Mouse (Mus musculus): ENCODE data around the gene D10Wsu102e. TPM values are rescaled to one million over a fixed set of nuclear protein-coding genes. Genes with fewer than 3 reads are reported as not detected.
"Not testable (repeated sequence)": the region's sequence is repeated elsewhere in the genome, so short reads cannot be mapped to it uniquely, and the experiment has no call there.

D10Wsu102e gene
- polyA plus RNA-seq, 1 experiment = 2.4 TPM

DNA sequence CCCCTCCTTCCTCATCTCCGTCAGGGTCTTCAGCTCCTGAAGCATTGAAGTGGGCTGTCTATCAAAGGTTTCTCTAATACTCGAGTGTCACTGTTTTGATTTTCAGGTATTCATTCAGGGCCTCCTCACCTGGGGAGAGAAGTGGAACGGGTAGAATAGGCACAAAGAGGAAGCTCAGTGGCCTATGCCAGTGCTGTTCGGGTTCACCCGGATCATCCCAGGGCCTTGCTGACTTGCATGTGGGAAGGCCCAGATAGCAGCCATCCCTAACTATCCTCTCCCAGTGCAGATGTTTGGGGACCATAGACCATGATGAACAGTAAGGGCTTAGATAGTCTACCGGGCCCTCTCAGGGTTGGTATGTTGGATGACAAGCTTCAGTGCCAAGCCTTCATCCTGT is 130.5 kb downstream of the D10Wsu102e start:
- WGBS = 85% methylated on average over 6 of the region's 6 CpGs
- no peaks in the 10 kb centered on the region for H3K4me1 ChIP-seq (ENCODE audit: control insufficient read depth, insufficient read depth, low read length)
- TF ChIP-seq POLR2A (IDR thresholded peaks at IDR 0.05; ENCODE audit: insufficient read depth, low read depth, low read length) (no peak), CTCF (IDR thresholded peaks at IDR 0.05; ENCODE audit: insufficient read depth, low read depth, low read length) (no peak)
- no peak overlapping the region for H3K4me3 ChIP-seq (ENCODE audit: insufficient read depth, low read depth, low read length)
- no peak overlapping the region for H3K27ac ChIP-seq (ENCODE audit: insufficient read depth, low read depth, low read length)

DNA sequence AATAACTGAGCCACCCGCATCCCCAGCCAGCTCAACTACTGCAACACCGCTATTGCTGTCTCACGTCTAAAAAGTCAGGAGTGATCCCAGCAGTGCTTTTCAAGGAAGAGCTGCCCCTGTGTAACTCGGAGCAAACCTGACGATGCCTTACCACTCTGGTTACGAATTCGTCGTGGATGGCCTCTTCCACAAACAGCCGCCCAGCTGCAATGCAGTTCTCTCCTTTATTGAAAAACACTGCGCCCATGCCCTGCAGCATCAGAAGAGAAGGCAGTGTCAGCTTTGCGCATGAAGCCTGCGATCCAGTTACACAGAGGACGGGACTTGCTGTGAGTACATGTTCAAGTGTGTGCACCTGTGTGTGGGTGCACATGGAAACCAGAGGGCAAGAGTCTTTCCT is 137.3 kb downstream of the D10Wsu102e start:
- H3K27ac ChIP-seq (ENCODE audit: insufficient read depth, low read depth, low read length) = no peak overlapping the region
- TF ChIP-seq CTCF (IDR thresholded peaks at IDR 0.05; ENCODE audit: insufficient read depth, low read depth, low read length) = no peak
- no peak for TF ChIP-seq POLR2A (IDR thresholded peaks at IDR 0.05; ENCODE audit: insufficient read depth, low read depth, low read length)
- no peaks in the 10 kb centered on the region for H3K4me1 ChIP-seq (ENCODE audit: control insufficient read depth, insufficient read depth, low read length)
- no peak overlapping the region for H3K4me3 ChIP-seq (ENCODE audit: insufficient read depth, low read depth, low read length)
- WGBS = 94% methylated on average over 13 of the region's 13 CpGs

DNA sequence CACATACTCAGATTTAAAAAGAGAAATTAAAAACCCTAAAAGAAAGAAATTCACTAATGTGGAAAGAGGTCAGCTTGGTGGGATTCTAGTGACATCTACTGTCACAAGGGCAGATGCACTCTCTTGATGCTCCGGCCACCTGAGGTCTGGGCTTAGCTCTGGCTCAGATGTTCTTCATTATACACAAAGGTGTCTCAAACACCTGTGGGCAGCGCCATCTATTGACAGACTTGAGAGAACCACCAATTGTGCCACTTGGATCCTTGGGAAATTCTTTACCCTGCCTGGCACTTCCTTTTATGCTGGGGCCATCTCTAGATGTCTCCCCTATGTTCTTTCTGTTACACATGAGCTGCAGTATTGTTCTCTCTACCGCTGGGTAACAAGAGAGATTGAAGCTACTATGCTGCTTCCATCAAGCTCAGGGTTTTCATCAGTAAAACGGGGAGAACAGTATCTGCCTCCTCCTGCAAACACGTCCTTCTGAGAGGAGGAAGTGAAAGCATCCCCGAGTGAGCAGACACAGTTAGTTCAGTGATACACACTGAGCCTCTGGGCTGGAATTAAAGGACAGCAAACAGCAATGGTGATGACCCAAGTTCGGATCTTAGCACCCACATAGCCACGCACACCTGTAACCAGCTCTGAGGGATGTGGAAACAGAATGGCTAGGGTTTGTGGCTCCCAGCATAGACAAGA is 149.1 kb downstream of the D10Wsu102e start:
- H3K27ac ChIP-seq (ENCODE audit: insufficient read depth, low read depth, low read length) = no peak overlapping the region
- TF ChIP-seq POLR2A (IDR thresholded peaks at IDR 0.05; ENCODE audit: insufficient read depth, low read depth, low read length) (no peak), CTCF (IDR thresholded peaks at IDR 0.05; ENCODE audit: insufficient read depth, low read depth, low read length) (no peak)
- H3K4me1 ChIP-seq (ENCODE audit: control insufficient read depth, insufficient read depth, low read length) = no peaks in the 10 kb centered on the region
- H3K4me3 ChIP-seq (ENCODE audit: insufficient read depth, low read depth, low read length) = no peak overlapping the region
- WGBS = 68% methylated on average over 8 of the region's 8 CpGs

DNA sequence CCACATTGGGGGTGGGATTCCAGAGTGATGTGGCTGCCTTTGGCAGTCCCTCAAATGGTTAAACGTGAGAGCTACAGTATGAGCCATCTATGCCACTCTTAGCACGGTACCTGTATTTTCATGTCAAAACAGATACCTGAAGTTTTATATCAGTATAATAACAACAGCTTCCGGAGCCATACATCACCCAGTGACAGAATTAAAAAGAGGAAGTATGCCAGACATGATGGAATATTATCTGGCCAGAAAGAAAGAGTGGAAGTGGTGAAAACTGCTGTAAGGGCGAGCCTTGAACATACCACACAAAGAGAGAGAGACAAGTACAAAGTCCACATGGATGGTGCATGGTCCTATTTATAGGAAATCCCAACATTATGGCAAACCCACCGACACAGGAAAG is 151.3 kb downstream of the D10Wsu102e start:
- H3K4me3 ChIP-seq (ENCODE audit: insufficient read depth, low read depth, low read length) = no peak overlapping the region
- H3K27ac ChIP-seq (ENCODE audit: insufficient read depth, low read depth, low read length) = no peak overlapping the region
- H3K4me1 ChIP-seq (ENCODE audit: control insufficient read depth, insufficient read depth, low read length) = no peaks in the 10 kb centered on the region
- WGBS = 76% methylated on average over 5 of the region's 5 CpGs
- TF ChIP-seq POLR2A (IDR thresholded peaks at IDR 0.05; ENCODE audit: insufficient read depth, low read depth, low read length) (no peak), CTCF (IDR thresholded peaks at IDR 0.05; ENCODE audit: insufficient read depth, low read depth, low read length) (no peak)

DNA sequence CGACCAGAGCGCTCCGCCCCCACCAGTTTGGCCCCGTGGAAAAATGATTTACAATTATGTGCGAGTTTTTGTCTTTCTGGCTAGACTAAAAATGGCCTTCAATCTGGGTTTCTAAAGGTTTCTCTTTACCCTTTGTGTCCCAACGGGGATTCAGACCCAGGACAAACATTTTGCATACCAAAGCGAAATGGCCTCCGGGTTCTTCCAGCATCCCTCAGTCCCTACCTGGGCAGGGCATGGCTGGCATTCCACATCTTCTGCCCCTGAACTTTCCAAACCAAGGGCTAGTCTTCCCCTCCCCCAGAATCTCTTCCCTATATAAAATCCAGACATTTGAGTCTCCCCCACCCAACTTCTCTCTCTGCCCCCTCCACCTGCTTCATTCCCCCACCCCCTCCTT is 153.7 kb downstream of the D10Wsu102e start:
- no peak overlapping the region for H3K27ac ChIP-seq (ENCODE audit: insufficient read depth, low read depth, low read length)
- no peaks in the 10 kb centered on the region for H3K4me1 ChIP-seq (ENCODE audit: control insufficient read depth, insufficient read depth, low read length)
- no peak overlapping the region for H3K4me3 ChIP-seq (ENCODE audit: insufficient read depth, low read depth, low read length)
- TF ChIP-seq POLR2A (IDR thresholded peaks at IDR 0.05; ENCODE audit: insufficient read depth, low read depth, low read length) (no peak), CTCF (IDR thresholded peaks at IDR 0.05; ENCODE audit: insufficient read depth, low read depth, low read length) (no peak)
- WGBS = 86% methylated on average over 8 of the region's 8 CpGs

DNA sequence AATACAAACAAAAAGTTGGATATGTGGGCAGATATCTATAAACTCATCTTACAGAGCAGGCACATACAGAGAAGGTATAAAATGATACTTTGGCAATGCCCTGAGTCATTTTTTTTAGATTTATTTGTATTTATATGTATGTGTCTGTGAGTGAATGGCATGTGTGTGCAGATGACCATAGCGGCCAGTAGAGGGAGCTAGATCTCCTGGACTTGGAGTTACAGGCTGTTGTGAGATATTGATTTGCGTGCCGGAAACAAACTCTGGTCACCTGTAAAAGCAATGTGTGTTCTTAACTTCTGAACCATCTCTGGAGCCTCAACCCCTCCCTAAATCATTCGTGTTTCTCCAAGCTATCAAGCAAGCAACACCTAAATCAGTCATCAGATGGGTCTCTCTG is 161.0 kb downstream of the D10Wsu102e start:
- H3K4me3 ChIP-seq (ENCODE audit: insufficient read depth, low read depth, low read length) = no peak overlapping the region
- TF ChIP-seq POLR2A (IDR thresholded peaks at IDR 0.05; ENCODE audit: insufficient read depth, low read depth, low read length) (no peak), CTCF (IDR thresholded peaks at IDR 0.05; ENCODE audit: insufficient read depth, low read depth, low read length) (no peak)
- H3K4me1 ChIP-seq (ENCODE audit: control insufficient read depth, insufficient read depth, low read length) = no peaks in the 10 kb centered on the region
- 83% methylated on average over 4 of the region's 4 CpGs for WGBS
- no peak overlapping the region for H3K27ac ChIP-seq (ENCODE audit: insufficient read depth, low read depth, low read length)

DNA sequence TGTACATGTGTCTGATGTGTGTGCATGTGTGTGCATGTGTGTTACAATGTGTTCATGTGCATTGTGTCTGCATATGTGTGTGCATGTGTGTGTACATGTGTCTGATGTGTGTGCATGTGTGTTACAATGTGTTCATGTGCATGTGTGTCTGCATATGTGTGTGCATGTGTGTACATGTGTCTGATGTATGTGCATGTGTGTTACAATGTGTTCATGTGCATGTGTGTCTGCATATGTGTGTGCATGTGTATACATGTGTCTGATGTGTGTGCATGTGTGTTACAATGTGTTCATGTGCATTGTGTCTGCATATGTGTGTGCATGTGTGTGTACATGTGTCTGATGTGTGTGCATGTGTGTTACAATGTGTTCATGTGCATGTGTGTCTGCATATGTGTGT is 164.2 kb downstream of the D10Wsu102e start:
- not testable (repeated sequence) for H3K4me3 ChIP-seq (ENCODE audit: insufficient read depth, low read depth, low read length); H3K4me1 ChIP-seq (ENCODE audit: control insufficient read depth, insufficient read depth, low read length); H3K27ac ChIP-seq (ENCODE audit: insufficient read depth, low read depth, low read length)

DNA sequence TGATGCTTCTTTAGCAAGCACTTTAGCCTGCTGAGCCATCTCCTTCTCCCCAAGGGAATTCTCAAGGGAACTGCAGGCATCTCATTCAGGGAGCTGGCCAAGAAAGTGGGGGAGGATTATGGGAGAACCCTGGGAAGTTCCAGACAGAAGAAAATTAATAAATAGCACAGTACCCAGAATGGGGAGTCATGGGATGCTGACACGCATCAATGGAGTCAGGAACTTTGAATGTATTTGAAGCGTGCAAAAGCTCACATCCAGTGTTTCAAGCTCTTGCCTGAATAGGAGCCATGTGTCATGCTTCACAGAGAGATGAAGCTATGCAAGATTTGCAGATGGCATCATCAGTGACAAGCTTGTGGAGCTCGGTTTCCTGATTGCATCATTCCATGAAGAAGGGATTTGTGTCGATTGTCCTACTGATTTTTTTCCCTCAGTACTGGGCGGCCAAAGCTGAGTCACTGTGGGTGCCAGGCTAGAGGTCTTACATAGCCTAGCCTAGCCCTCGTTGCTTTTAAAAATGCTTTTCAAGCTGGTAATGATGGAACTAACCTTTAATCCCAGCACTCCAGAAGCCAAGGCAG is 170.5 kb downstream of the D10Wsu102e start:
- Histone ChIP-seq H3K27ac (ENCODE audit: insufficient read depth, low read depth, low read length) (no peak overlapping the region), H3K4me1 (ENCODE audit: control insufficient read depth, insufficient read depth, low read length) (peaks cover 9% of the 10 kb centered on the region; the same call in 1 of the 2 replicates), H3K4me3 (ENCODE audit: insufficient read depth, low read depth, low read length) (no peak overlapping the region)
- 89% methylated on average over 6 of the region's 6 CpGs for WGBS
- TF ChIP-seq POLR2A (IDR thresholded peaks at IDR 0.05; ENCODE audit: insufficient read depth, low read depth, low read length) = no peak
- TF ChIP-seq CTCF (IDR thresholded peaks at IDR 0.05; ENCODE audit: insufficient read depth, low read depth, low read length) = no peak

DNA sequence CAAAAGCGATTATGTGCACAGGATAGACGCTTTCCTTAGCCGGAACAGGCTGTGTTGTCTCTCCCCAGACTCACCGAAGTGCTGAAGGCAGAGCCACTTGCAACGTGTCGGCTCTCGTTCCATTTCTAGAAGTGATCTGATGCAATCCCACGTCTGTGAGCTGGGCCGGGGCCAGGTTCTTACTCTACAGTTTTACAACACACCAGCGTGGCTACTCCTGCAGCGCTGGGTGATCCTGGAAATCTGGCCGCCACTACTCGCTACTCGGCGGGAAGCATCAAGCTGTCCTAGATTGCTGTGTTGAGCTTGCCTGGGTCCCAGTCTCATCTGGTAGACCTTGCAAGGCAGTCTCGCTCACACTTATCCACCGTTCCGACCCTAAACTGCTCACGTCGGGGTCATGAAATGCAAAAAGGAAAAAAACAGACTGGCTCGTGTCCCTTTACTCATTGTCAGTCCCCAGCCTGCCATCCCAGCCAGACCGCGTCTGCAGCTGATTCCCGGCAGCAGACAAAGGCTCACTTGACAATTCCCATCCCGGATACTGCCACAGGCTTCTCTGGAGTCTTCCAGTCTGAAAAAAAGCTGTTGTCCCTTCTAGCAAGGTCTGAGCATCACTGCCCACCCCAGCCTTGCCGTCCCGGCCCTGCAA is 173.4 kb downstream of the D10Wsu102e start:
- no peak for TF ChIP-seq POLR2A (IDR thresholded peaks at IDR 0.05; ENCODE audit: insufficient read depth, low read depth, low read length)
- TF ChIP-seq CTCF (IDR thresholded peaks at IDR 0.05; ENCODE audit: insufficient read depth, low read depth, low read length) = no peak
- 3% methylated on average over 27 of the region's 27 CpGs for WGBS
- peak overlapping the region; percentile 49 for H3K4me3 ChIP-seq (ENCODE audit: insufficient read depth, low read depth, low read length)
- no peak overlapping the region for H3K27ac ChIP-seq (ENCODE audit: insufficient read depth, low read depth, low read length)
- H3K4me1 ChIP-seq (ENCODE audit: control insufficient read depth, insufficient read depth, low read length) = peaks cover 9% of the 10 kb centered on the region; the same call in 1 of the 2 replicates

All from olfactory bulb, adult 2 months (tissue).